Mouse (Mus musculus): ENCODE results near the gene Pcx.

DNA sequence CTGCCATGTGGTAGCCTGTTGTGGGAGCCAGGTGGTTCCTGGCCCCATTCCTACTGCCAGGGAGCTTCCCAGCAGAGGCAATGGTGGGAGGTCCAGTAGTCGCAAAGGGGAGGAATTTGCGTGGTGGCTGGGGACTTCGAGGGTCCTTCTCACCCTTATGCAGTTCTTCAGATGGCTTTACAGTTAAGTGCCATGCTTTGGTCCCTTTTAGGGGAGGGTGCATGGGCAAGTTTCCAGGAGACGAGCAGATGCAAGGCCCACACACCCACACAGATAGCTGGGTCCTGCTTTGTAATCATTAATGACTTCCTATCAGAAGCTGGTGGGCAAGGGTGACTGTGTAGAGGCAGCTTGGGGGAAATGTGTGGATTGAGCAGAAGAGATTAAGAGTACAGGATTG, 106.3 kb downstream of the Pcx start:
- TF ChIP-seq CTCF (IDR thresholded peaks at IDR 0.05; ENCODE audit: control insufficient read depth, insufficient read depth, insufficient read length) (no peak), MAX (IDR thresholded peaks at IDR 0.05) (no peak), MYOD1 (IDR thresholded peaks at IDR 0.05; ENCODE audit: control insufficient read depth, insufficient read length, low read depth) (no peak), USF1 (IDR thresholded peaks at IDR 0.05; ENCODE audit: low read depth) (no peak), MYOG (IDR thresholded peaks at IDR 0.05; ENCODE audit: control insufficient read depth, extremely low read depth, insufficient read length) (no peak)
